Mouse (Mus musculus) spleen, adult 12 weeks (tissue): ENCODE results near the gene Fstl5.
"Not testable (repeated sequence)": the region's sequence is repeated elsewhere in the genome, so short reads cannot be mapped to it uniquely, and the experiment has no call there.

Source experiments
- DNase-seq: peaks from one replicate; pipeline ENCODE4 v3.0.0; 2022; ENCODE audit warnings: low spot score

Gene Fstl5

GRCm38 (mm10) chr3:76074060-76074707 is at the start of gene Fstl5:
Gene Fstl5 (plus strand): TSS chr3:76074270.
- no peak for DNase-seq

- no peak for DNase-seq
Observed at GRCm38 (mm10) chr3:76025523-76025922, 48.5 kb upstream of the Fstl5 start.

DNA sequence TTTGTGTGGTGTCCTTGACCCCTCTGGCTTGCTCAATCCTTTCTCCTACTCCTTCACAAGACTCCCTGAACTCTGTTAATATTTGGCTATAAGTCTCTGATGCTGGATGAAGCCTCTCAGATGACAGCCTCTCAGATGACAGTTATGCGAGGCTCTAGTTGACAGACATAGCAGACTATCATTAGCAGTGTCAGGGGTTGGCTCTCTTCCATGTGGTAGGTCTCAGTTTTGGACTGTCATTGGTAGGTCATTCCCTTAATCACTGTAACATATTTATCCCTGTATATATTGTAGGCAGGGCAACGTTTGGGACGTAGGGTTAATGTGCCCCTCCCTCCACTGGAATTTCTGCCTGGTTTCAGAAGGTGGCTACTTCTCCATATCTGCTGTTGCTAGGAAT is 22.9 kb upstream of the Fstl5 start:
- no peak for DNase-seq

- no peak for DNase-seq
Observed at GRCm38 (mm10) chr3:76061996-76062395, 12.1 kb upstream of the Fstl5 start.

- no peak for DNase-seq
Observed at GRCm38 (mm10) chr3:76067920-76068319, 6.2 kb upstream of the Fstl5 start.

GRCm38 (mm10) chr3:76072826-76073225 is 1.2 kb upstream of the Fstl5 start:
- DNase-seq, result no peak

- no peak for DNase-seq
Observed at GRCm38 (mm10) chr3:76140445-76140844, 66.4 kb downstream of the Fstl5 start.

DNA sequence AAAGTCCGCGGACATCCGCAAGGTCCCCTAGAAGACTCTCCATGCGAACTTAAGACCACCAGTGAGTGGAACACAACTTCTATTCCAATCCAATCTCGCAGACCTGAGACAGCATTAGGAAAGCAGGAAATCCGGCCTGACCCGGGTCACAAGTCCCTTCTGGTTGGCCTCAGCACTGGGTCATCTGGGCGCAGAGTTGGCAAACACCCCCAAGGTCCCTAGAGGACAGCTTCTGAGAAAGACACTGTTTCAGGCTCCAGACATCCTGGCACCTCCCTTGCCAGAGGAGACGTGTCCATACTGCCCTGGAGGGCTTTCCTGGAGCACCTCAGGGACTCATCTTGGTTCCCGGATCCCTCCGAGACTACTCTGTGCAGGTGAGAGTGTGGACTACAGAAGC is 73.8 kb downstream of the Fstl5 start:
- no peak for DNase-seq

DNA sequence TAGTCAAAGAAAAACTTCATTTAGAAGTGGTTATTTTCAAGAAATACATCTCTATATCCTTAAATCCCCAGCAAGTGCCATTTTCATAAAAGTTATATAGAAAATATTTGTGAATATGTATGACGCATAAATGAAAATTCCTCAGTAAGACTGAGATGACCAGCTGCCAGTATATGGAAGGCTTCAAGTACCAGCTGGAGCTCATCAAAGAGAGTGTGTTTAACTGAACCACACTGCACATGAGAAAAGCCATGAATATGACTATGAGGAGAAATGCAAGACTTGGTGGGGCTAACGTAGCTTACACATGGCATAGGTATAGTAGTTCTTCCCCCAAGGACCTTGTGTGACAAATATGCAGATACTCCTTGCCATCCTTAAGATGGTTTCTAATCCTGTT is 164.8 kb downstream of the Fstl5 start:
- DNase-seq, result no peak

DNA sequence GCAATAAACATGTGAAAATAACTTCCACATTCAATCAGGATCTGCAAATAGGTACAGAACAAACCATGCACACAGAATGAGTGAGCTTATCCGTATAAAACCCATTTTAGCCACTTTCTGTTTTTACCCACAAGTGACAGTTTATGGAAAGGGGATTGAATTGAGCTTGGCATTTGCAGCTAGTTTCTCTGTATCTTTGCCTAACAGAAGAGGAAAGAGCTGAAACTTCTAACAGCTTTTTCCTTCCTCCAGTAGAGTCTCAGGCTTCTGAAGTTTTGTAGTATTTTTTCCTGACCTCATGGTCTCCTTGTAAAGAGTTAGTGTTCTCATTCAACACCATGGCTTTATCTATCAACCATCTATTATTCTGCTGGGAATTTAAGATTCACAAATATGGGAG is 177.3 kb downstream of the Fstl5 start:
- DNase-seq, result no peak

GRCm38 (mm10) chr3:76292993-76293392 is 218.9 kb downstream of the Fstl5 start:
- DNase-seq, result no peak

GRCm38 (mm10) chr3:76294394-76294793 is 220.3 kb downstream of the Fstl5 start:
- no peak for DNase-seq

DNA sequence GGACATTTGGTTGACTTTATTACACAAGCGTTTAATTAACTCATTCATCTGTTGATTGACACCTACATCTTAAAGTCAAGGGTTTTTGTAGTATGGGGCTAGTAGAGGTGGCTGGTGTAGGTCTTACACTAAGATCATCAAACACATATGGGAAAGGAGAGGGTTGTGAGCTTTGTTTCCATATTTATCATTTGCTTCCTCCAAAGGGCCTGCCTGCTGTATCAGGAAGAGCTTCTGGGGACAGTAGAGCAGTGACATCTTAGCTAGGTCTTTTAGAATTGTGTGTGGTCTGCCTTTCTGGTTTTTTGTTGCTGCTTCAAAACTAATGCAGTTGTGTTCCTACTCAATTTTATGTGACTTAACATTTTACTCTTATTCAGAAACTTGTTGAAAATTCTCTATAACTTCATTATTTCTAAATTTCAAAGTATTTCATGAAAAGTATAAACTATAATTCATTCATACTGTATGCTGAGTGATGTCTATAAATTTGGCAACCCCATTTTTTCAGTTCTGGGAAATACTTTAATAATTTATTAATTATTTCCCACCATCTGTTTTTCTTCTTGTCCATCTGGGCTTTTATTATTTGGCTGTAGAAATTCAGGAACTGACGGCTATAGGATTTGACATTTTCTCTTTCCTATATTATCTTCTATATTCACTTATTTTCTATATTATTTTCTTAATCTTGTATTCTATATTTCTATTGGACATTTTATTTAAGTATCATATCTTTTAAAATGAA is 227.1 kb downstream of the Fstl5 start:
- DNase-seq, result no peak

GRCm38 (mm10) chr3:76316991-76317390 is 242.9 kb downstream of the Fstl5 start:
- DNase-seq, result no peak

DNA sequence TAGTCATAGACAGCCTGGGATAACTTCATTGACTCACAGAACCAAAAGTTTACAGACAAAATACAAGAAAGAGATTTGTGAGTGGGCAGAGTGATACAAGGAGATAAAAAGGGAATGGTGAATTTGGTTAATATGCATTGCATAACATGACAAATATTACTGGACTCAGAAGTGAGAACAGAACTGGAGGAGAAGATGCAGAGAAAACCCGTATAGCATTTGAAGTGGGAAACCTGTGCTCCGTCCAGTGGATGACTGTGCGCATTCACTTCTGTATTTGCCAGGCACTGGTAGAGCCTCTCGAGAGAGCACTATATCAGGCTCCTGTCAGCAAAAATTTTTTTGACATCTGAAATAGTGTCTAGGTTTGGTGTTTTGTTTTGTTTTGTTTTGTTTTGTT is 245.5 kb downstream of the Fstl5 start:
- no peak for DNase-seq

DNA sequence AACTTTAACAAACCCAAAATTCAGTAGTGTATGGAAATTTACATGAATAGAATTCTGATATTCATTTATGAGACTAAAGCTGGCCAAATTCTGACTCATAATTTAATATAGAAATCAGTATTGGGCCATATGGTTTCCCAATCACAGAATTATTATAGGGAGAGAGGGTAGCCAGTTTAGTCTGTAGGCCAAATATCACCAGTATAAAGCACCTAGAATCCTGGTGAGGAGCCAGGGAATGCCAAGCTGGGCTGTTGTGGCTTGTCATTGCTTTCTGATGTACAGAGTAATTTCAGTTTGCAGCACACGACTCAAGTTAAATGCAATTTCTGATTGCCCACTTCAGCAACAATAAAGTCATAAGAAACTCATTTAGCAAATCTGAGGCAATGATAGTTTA is 248.4 kb downstream of the Fstl5 start:
- DNase-seq, result no peak

- no peak for DNase-seq
Observed at GRCm38 (mm10) chr3:76336922-76337321, 262.9 kb downstream of the Fstl5 start.

DNA sequence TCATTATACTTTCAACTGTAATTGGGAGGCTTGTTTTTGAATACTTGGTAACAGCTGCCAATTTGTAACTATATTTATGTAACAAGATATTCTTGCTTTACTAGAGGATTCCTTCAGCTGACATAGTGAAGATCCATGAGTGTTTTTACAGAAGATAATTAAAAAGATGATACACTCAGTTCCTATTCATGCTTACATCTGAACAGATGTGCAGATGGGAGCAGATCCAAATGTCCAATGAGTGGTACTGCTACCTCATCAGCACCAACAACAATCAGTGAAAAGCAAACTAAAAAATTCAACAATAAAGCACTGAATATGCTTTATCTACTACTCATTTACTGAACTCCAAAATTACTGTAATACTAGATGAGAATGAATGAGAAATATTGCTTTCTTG is 292.9 kb downstream of the Fstl5 start:
- no peak for DNase-seq

- DNase-seq, result no peak
Observed at GRCm38 (mm10) chr3:76369910-76370309, 295.8 kb downstream of the Fstl5 start.

GRCm38 (mm10) chr3:76428775-76429372 is 354.8 kb downstream of the Fstl5 start:
- DNase-seq, result no peak

DNA sequence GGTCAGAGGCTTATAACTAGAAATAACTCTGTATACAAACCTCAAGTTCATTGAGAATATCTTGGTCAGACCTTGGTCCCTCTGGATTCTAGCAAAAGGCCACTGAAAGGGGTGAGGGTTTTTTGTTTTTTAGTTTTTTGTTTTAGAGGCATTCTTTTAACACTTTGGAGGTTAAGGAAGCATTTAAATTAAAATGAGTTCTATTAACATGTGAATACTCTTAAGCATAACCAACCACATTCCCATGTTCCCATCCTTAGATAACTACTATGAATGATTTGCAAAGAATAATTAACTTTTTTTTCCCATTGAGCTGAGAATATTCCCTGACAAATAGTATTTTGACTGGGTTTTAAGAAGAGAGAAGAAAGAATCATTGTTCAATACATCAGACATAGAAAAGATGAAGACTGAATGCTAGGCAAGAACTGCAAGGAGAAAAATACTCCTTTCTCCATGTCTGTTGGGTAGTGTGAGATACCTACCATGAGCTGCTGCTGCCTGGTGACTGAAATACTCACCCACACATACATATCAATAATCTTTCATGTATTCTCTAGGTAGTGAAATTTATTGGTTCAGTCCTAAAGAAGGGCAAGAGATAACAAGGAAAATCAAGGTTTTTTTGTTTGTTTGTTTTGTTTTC is 393.3 kb downstream of the Fstl5 start:
- DNase-seq, result no peak

DNA sequence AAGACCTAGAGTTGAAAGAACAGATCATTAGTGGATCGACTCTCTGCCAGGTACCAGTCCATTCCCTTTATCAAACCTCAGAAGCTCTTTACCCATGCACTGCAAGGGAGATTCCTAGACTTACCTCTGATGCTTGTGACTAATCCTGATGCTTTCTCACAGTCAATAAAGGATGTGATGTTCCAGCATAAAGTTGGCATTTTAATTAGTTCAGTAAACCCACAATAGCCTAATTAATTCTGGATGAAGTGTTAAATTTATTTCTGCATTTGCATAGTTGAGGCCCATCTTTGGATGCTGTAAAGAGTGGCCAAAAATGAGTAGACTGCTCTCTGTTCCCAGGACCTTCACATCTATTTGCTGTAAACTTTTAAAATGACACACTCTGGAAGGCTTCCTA is 394.1 kb downstream of the Fstl5 start:
- no peak for DNase-seq

DNA sequence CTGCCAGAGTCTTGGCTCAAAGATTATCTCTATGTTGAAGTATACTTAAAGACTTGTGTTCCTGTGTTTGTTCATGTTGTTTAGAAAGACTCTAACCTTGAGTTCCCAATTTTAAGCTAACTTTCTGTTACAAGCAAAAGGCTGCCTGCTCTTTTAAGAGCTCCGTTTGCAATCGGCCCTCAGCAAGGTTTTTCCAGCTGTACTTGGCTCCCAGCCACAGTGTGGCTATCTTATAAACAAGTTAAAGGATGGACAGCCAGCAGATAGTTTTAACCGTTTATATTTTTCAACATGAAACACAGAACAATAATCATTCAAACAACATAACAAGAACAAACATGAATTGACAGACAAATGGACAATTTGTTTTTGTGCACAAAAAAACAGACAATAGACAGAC is 433.8 kb downstream of the Fstl5 start:
- DNase-seq, result not testable (repeated sequence)
